Mouse (Mus musculus) gastrocnemius, adult 8-10 months (tissue): ENCODE results near the gene A230050P20Rik. TPM values are rescaled to one million over a fixed set of nuclear protein-coding genes. Genes with fewer than 3 reads are reported as not detected.

ENCODE experiments used
- DNase-seq, 2 experiments: peaks; one replicate each; pipeline ENCODE4 v3.0.0; 2022; ENCODE audit warnings: low spot score in 2 of 2
- total RNA-seq, 4 experiments: library from RNA; stranded (reverse); gene quantifications; 2 replicates each; pipeline ENCODE4 v1.2.4; 2022

The A230050P20Rik gene
- total RNA-seq, 4 experiments from 2014 or later = 0.53 to 2.7 (median 1.5) TPM

DNA sequence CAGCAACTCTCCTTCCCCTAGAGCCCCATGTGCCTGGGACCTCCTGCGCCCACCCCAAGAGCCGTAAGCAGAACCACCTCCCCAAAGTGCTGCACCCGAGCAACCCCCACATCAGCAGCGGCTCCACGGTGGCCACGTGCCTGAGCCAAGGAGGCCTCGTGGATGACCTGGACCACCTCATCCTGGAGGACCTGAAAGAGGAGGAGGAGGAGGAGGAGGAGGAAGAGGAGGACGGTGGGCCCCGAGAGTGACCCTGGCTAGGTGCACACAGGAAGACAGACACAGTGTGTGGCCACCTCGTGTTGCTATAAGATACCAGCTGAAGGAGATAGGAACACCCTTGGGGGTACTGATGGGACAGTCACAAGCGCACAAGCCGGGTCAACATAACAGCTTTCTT, 5.1 kb downstream of the A230050P20Rik start:
- no peak for DNase-seq

DNA sequence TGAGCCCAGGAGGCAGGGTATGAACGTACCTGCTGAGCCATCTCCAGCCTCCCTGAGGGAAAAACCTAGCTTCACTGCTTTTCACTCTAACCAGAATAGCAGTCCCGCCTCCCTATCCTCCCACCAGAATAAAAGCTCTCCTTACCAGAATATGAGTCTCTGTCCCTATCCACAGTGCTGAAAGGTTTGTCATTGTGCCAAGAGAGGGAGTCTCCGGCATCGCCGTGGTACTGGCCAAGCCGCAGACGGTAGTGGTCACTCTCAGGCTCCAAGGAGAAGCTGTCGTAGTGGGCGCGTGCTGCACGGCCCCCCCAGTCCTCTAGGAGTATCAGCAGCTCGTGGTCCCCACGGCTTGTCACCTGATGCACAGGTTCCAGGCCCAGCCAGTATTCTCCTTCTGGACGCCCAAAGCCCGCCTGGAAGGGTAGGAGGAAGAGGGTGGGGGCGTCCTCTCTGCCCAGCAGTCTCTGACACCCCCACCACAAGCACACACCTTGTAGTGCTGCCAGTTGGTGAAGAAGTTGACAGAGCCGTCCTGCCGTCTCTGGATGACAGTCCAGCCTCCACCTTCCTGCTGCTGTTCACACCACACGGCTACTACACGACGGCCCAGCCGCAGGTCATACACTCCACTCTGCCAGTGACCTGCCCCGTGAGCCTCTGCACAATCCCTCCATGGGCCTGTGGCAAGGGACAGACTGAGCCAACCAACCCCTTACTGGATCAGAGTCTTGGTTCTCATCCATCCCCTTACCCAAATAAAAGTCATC, 6.8 kb downstream of the A230050P20Rik start:
- DNase-seq = no peak

GRCm38 (mm10) chr9:20876318-20877117, 8.1 kb downstream of the A230050P20Rik start:
- DNase-seq = no peak

- no peak for DNase-seq
These were observed 8.9 kb downstream of the A230050P20Rik start for GRCm38 (mm10) chr9:20877118-20878040.

- DNase-seq = peak; percentile 99 to 100
These were observed 9.7 kb downstream of the A230050P20Rik start for GRCm38 (mm10) chr9:20878041-20878709.

DNA sequence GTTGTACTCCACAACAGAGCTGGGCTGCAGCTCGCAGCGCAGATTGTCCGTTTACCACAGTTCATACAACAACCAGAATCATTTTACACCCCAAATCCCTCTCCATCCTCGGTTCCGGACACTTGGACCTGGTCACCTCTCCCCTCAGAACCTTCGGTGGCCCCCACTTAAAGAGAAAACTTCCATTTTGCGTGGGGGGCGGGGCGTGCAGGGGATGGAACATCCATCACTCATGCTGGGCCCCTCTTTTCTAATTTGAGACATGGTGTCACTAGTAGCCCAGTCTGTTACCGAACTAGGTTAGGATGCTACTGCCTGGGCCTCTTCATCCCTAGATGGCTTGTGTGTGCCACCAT, 10.2 kb downstream of the A230050P20Rik start:
- peak in 1 of 2 experiments; percentile 35 for DNase-seq

- no peak for DNase-seq
These were observed 10.8 kb downstream of the A230050P20Rik start, which contains the start of gene Angptl6 for GRCm38 (mm10) chr9:20879097-20879792. TSS of gene Angptl6 (minus strand) at chr9:20879727.

DNA sequence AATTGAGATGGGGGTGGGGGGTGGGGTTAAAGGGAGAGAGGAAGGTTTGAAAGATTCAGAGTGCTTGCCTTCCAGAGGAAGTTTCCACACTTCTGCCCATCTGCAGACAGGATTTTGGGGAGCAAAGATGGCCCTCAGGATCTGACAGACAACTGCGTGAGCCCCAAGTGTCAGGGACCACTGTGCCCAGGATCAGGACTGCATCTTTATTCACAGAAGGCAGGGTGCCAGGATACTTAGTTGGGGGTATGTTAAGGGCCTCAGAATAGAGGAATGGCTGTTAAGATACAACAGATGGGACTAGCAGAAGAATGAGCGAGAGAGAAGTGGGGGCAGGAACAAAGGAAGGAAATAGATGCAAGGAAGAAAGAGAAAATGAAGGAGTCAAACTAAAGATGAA, 18.1 kb downstream of the A230050P20Rik start:
- no peak for DNase-seq

DNA sequence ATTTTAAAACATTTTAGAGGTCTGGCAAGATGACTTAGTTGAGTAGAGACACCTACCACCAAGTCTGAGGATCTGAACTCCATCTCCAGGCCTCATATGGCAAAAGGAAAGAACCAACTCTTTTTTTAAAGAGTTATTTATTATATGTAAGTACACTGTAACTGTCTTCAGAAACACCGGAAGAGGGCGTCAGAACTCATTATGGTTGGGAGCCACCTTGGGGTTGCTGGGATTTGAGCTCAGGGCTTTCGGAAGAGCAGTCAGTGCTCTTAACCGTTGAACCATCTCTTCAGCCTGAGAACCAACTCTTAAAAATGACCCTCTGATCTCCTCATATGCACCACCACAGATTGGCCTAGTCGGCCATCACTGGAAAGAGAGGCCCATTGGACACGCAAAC, 18.7 kb downstream of the A230050P20Rik start:
- no peak for DNase-seq

DNA sequence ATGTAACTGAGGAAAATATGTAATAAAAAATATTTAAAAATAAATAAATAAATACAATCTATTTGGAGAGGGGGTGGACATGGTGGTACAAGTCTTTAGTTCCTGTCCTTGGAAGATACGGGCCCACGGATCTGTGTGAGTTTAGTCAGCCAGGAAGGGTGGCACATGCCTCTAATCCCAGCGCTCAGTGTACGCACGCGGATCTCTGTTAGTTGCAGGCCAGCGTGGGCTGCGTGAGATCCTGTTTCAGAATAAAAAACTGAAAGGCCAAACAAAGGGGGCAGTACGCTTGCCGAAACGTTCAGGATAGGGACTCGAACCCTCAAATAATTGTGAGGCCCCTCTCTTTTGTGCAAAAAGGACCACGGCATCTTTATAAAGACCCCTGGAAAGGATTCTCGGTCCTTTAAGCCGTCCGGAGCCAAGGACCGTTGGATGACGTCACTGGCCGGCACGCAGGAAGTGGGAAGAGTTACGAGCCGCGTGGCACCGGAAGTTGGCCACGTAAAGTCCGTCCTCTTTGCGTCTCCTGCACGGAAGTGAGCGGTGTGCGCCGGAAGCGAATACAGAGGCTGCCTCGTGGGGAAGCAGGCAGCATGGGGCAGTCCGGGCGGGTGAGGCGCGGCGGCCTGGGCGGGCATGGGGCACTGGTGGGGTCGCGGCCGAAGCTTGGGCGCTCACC, 19.4 kb downstream of the A230050P20Rik start, which contains the start of gene Ppan:
Gene Ppan (plus strand): TSS at position 472 of the 682 bp plus-strand sequence.
- DNase-seq = peak; percentile 89 to 93

DNA sequence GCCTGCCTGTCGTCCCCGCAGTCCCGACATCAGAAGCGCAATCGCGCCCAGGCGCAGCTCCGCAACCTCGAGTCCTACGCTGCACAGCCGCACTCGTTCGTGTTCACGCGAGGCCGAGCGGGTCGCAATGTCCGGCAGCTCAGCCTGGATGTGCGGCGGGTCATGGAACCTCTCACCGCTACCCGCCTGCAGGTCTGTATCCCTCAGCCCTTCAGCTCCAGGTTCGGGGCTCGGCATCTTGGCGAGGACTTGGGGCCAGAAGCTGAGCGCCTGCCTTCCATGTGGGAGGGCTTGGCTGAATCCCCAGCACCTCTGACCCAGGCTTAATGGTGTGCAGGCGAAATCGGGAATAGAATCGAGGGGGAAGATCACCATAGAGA, 19.9 kb downstream of the A230050P20Rik start:
- no peak for DNase-seq

GRCm38 (mm10) chr9:20889185-20890141, 21.0 kb downstream of the A230050P20Rik start:
- DNase-seq = no peak

DNA sequence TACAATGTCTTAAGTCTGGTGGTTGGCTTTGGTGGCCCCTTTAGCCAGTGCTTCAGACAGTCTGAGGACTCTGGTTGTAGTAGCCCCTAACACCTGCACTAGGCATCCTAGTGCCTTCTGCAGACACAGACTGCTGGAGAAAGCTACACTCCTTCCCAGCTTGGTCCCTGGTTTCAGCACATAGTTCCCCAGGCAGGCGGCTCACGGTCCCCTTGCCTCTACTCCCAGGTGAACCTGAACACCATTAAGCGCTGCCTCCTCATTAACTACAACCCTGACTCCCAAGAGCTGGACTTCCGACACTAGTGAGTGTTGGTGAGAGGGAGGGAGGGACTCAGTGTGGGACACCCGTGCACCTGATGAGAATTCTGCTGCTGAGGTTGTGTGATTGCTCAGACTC, 22.0 kb downstream of the A230050P20Rik start:
- DNase-seq = no peak

DNA sequence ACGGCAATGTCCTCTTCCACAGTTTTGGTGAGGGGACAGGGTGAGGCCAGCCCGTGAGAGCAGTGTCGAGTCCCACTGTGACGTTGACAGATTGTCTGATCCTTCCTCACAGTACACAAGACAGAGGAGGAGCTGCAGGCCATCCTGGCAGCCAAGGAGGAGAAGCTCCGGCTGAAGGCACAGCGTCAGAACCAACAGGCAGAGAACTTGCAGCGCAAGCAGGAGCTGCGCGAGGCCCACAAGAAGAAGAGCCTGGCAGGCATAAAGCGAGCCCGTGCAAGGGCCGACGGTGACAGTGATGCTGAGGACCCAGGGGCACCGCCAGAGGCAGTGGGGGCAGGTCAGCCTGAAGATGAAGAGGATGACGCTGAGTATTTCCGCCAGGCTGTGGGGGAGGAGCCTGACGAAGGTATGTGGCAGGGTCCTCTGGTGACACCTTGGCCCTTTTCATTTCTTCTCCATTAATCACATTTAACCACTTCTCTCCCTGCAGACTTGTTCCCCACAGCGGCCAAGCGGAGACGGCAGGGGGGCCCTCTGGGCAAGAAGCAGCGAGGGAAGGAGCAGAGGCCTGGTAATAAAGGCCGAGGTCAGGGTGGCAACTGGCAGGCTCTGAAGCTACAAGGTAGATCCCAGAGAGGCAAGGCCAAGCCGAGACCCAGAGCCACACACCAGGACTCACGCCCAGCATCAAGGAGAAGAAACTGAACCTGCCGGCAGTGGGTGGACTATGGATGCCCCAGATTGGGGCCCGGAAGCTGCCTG, 23.1 kb downstream of the A230050P20Rik start:
- no peak for DNase-seq

DNA sequence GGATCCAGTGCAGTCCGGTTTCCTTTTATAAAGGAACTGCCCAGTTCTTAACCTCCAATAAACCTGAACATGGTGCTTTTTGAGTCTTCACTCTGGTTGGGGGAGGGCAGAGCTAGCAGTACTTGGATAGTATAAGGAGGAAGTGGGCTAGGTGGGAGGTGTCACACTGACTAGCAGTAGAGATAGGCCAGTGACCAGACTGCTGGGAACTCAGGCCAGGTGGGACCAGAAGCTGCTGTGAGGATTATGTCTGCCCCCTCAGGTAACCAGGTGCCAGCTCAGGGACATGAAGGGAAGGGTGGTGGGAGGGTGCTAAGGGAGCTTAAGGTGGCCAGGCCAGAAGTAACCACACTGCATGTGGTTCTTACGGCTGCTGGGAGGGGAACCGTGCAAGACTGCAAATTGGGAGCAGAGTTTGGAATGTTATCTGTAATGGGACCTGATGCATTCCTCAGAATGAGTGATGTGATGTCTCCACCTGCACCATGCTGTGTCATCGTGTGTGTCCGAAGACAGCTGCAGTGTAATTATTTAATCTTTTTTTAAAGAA, 23.7 kb downstream of the A230050P20Rik start:
- DNase-seq = no peak

DNA sequence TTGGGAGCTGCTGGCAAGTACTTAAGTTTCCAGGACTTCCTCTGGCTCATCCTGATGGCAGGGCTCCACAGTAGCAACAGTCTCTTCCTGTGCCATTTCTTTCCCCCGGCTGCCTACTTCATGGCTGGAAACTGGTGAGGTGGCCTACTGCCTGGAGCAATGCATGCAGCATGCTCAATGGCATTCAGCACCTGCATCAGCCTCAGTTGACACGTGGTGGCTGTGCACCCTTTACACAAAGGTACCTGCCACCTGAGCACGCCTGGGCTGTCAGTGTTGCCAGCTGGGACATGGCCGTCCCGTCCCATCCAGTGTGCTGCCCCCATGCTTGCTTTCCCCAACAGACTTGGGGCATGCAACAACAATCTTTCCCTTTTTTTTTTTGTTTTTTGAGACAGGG, 24.6 kb downstream of the A230050P20Rik start:
- DNase-seq = no peak

GRCm38 (mm10) chr9:20893590-20894343, 25.3 kb downstream of the A230050P20Rik start:
- no peak for DNase-seq
